Mouse (Mus musculus) layer of hippocampus, postnatal 36 days (tissue): ENCODE results near the gene Ddx41. TPM values are rescaled to one million over a fixed set of nuclear protein-coding genes. Genes with fewer than 3 reads are reported as not detected.
"Not testable (repeated sequence)": the region's sequence is repeated elsewhere in the genome, so short reads cannot be mapped to it uniquely, and the experiment has no call there.

Experiments
- DNase-seq, 2 experiments: peaks; one replicate each; pipeline ENCODE4 v3.0.0; 2022
- total RNA-seq, 2 experiments: library from RNA; stranded (reverse); gene quantifications; 2 replicates each; pipeline ENCODE4 v1.2.3; 2021

Ddx41 gene
- total RNA-seq, result 10 to 100 TPM; 59.4 to 60.2 TPM

DNA sequence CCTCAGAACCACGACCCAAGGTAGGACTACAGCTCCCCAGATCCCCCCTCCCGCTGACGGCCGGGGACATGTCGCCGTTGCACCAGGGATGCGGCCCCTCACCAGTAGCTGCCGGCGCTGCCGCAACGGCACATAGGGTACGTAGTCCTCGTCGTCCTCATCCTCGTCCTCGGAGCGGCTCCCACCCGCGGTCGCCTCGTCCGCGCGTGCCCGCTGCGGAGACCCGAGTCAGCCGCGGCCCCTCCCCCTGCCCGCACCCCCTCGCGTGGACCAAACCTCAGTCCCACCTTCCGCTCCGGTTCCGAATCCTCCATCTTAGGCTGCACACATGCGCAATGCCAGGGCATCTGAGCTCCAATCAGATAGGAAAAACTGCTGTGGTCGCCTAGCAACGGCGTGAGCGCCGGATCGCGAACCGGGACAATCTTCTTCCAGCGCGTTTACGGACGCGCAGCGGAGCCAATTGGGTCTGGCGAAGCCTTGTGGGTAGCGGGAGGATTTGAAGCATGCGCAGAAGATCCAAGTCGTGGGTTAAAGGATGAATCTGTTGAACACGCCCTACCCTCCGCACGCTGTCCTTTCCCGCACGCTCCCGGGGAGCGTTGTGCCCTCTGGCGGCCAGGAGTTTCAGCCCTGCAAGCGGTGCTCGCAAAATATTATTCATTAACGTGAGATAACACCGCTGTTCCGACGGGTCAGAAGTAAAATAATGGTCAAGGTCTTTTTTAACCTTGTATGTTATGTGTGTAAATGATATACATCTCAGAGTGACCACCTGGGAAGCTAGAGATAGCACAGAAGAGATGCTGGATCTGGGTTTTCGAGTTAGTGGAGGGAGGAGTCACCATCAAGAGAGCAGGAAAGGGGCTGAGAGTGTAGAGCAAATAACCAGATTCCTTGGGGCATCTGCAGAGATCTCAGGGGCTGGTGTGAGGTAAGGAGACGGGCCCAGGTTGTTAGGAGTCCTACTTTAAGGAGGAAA is at the start of gene Ddx41:
Ddx41 (minus strand) TSS at position 465 of the 982 bp plus-strand sequence.
- DNase-seq, result peak; percentile 100

DNA sequence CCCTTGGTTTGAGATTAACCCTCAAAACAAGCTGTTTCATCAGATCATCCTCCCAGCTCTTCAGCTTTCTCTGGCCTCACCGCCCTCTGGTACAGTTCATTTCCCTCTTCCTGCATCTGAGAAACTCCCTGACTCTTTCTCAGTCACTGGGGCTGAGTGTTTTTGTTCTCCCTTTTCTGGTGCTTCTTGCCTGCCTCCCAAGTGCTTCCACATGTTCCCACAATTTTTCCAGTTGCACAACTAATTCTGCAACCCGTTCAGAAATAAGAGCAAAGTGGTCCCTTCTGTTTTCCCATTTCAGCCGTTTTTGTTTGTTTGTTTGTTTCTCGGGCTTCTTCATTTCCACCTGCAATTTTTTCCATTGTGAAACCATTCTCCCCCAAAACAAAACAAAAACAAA is 41.6 kb upstream of the Ddx41 start:
- DNase-seq, result no peak

DNA sequence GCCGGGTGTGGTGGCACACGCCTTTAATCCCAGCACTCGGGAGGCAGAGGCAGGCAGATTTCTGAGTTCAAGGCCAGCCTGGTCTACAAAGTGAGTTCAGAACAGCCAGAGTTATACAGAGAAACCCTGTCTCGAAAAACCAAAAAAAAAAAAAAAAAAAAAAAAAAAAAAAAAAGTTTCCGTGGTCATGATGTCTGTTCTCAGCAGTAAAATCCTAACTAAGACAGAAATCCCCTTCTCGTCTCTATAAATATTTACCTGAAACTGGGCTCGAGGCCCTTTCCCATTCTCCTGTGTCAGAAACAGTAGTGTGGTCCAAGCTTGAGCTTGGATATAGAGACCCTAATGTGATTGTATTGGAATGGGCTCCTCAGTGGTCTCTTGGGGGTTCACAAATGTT is 40.4 kb upstream of the Ddx41 start:
- not testable (repeated sequence) for DNase-seq

DNA sequence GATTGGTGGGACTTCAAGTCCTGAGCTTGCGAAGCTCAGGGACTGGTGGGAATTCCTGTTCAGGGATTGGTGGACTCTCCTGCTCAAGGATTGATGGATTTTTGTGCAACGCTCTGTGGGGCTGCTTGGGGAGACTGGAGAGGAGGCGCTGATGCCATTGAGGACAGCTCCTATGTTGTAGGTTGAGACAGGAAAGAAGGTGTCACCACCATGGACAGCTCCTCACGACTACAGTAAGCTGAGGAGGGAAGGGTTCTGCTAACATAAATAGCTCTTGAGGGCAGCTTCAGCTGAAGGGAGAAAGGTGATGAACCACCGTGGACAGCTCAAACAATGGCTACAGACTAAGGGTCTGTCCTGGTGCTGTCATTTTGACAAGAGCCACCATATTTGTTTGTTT is 39.5 kb upstream of the Ddx41 start:
- DNase-seq, result no peak

DNA sequence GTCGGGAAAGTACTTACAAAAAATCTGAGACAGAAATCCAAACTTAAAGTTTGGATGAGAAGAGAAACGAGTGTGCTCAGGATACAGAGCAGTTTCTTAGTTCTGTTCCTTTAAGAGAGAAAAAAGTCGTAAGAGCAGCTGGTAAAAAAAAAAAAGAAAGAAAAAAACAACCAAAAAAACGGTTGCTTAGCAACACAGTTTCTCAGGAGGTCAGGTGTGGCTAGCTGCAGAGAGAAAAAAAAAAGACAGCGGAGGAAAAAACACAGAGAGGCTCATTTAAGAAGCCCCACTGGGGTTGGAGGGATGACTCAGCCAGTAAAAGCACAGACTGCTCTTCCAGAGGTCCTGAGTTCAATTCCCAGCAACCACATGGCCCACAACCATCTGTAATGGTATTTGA is 37.9 kb upstream of the Ddx41 start:
- no peak for DNase-seq

DNA sequence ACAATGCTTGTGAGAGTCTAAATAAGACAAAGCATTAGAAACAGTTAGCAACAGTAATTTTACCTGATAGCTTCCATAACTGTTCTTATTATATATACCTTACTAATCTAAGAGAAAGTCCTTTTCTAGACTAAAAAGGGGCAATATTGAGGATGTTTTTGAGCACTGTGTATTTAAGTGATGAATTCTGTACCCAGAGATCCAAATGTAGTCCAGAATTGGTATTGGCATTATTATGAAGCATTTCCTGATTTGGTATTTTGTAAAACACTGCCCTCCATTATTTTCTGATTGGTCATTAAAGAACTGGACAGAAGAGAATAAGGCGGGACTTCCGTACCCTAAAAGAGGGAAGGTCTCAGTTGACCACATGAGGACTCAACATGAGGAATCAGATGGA is 37.0 kb upstream of the Ddx41 start, which contains the start of gene Tmed9:
Tmed9 (plus strand) TSS at position 301 of the 400 bp plus-strand sequence.
- no peak for DNase-seq

DNA sequence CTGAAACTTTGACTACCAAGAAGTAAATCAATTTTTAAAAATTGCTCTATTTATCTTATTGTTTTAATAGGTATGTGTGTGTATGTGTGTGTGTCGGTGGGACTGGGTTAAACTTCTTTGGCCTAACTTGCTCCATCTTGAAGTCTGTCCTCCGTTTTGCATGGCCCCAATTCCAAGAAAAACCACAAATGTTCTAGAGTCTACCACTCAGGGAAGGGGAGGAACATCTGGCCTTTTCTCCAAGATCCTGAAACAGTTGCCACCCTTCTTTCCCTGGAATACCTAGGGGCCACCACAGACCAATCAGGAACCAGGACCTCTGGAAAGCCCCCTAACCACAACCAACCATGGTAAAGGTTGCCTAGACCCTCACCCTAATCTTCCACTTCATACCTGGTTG is 35.5 kb upstream of the Ddx41 start:
- no peak for DNase-seq

DNA sequence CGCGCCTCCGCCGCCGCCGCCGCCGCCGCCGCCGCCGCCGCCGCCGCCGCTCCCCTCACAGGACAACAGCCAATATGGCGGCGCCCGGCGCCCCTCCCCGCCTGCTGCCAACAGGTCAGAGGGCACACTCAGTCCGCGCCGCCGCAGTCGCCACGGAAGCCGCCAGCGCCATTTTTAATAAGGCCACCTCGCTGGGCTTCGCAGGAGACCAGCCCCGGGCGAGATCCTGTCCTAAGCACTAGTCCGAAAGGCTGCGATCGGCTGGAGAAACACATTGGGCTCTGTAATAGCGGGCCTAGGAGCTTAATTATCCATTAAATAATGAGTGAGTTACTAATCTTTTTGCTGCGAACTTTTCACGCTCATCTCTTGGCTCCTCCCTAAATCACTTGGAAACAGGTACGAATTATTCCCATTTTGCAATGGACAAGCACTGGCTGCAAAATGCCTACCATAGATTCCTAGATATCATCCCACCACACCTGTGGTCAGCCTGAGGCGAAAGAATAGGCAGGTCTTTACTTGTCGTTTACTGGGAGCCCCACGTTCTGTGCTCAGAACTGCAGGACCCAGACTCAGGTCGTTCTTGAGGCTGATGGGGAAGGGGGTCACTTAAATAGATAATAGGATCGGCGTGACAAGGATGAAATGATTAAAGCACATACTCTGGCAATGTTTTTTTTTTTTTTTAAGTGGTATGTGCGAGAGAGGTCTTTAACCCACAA is 34.7 kb upstream of the Ddx41 start, which contains the start of gene Fam193b:
Fam193b (minus strand) TSS at position 94 of the 725 bp plus-strand sequence.
- DNase-seq, result peak; percentile 93 to 94

DNA sequence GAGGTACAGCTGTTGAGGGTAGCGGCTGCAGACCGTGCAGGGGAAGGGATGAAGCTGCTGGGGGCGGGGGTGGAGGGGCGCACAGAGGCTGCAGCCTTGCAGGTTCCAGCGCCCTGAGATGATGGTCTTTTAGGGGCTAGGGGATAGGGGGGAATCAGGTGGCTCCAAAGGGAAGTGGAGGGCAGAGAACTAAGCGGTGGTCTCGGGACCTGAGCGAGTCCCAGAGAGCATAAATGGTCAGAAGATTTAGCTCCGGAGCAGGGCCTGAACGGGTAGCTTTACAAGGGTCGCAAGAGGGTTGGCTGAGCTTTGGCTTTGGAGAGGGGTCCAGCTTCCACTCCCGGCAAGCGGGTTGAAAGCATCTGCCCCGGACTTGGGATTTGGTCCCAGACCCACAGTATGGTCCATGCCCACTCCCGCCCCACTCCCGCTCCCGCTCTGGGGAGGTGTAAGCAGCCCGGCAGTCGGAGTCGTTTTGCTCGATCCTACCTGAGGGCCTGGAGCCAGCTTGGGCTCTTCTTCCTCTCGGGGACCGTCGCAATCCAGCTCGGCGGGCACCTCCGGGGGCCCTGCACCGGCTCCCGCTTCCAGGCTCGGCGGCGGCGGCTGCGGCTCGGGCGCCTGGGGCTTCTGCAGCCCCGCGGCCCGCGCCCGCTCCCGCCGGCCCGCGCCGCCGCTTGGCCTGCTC is 34.0 kb upstream of the Ddx41 start:
- DNase-seq, result peak; percentile 25 to 31

DNA sequence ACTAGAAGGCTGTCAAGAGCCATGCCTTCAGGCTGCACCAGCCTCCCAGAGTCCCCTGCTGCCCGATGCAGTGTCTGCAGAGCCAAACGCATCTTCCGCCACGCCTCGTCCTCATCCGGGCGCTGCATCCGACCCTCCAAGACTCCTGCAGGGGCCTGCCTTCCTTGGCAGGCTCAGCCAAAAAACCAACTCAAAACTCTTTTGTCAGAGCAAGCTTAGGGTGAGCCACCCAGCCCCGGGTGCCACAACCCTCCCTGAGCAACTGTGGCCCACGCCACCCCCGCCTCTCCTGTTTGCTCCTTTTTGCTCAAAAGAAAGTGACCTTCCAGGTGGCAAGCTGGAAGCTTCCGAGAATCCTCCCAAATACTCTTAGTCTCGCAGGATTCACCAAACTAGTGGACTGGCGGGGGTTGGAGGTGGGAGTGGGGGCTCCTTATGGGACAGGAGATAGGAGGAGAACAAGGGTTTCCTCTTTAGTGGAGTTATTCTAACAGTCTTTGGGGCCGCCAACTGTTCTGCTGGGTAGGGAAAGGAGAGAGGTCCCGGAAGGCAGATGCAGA is 33.3 kb upstream of the Ddx41 start:
- DNase-seq, result peak; percentile 8 to 23

DNA sequence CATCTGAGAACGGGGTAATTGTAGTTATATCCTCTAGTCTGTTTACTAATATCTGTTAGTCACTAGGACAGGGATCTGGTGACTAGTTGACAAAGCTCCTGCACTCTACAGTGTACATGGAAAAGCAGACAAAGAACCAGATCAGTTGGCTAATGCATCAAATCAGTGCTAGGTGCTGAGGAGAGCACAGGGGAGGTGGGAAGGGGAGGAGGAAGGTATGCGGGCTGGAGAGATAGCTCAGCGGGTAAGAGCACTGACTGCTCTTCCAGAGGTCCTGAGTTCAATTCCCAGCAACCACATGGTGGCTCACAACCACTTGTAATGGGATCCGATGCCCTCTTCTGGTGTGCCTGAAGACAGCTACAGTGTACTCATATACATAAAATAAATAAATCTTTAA is 32.1 kb upstream of the Ddx41 start:
- DNase-seq, result not testable (repeated sequence)

DNA sequence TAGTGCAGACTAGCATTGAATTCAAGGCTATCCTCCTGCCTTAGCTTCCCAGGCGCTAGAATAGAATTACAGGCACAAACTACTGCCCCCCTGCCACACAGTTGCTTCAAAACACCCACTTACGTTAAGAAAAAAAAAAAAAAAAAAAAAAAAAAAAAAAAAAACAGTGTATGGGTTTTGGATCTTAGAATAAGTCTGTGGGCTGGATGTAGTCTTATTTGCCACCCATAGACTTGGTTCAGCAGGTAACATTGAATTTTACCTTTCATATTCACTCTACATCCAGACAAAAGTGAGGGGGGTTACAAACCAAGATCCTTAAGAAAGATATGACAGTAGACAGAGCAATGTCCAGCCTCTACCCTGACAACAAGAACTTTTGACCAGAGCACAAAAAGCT is 31.5 kb upstream of the Ddx41 start:
- DNase-seq, result no peak

DNA sequence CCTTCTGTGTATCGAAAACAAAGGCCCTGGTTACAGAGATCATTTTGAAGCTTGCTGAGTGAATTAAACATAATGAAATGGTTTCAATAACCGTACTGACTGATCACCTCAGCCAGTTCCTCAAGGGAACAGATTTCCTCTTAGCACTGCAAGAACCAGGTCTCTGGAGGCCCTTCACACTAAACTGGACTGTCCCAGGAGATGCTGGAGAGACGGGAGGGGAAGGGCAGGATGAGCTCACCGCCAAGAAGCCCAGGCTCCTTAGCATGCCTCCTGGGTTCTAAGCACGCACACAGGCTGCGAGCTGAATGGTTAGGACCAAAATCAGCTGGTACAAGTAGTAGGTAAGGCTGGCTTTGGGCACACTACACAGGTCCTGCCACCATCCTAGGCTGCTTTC is 30.5 kb upstream of the Ddx41 start:
- no peak for DNase-seq

DNA sequence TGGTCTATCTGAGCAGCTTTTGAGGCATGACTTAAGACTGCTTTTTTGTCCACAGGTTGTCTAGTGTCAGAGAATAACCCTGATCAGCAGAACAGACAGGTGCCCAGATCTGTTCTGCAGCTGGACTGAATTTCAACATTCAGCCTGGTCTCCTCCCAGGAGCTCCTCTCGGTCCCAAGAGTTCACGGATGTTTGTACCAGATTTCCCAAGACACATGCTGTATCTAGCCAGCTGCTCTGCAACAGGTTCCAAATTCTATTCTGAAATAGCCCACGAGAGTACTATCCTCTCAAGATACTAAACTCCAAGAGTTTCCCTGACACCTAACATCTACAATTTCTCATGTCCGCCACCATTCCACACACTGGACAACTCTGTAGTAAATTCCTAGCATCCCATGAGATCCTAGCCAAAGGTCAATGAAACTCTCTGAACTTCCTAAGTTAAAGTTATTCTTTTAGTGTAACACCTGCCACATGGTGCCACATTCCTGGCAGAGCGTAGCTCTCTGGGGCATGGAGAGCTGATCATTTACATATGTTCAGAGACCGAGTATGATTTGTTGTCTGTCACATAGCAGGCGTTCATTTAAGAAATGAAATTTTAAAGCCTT is 26.9 kb upstream of the Ddx41 start:
- DNase-seq, result no peak

DNA sequence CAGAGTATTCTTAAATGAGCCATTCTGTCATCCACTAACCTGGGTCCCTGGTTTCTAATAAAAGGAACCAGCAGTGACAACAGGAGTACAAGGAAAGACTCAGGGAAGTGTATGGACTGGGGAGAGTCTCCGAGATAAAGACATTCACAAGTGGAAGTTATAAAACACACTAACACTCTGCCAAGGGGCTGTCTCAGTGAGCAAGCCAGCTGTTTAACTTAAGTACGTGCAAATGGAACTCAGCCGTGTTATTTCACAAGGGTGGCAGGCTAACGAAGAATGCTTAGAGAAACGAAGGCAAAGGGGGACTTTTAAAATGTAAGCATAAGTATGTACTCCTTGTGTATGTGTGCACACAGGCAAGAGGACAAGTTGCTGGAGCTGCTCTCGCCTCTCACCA is 21.0 kb upstream of the Ddx41 start:
- DNase-seq, result no peak

DNA sequence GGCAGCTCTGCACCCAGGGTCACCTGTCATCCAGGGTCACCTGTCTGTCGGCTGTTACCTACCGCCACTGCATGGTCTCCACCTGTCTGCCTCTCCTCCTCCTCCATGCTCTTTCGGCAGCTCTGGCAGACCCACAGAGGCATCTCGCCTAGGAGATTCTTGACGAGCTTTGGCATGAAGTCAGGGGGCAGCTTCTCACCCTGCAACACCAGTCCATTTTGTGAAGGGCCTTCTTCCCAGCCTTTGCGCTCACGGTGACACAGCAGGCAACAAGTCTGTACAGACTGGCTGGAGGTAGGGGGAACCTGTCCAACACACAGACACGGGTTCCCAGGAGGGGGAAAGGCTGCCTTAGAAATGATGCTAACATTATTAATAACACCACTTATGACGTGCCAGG is 19.5 kb upstream of the Ddx41 start:
- DNase-seq, result no peak

DNA sequence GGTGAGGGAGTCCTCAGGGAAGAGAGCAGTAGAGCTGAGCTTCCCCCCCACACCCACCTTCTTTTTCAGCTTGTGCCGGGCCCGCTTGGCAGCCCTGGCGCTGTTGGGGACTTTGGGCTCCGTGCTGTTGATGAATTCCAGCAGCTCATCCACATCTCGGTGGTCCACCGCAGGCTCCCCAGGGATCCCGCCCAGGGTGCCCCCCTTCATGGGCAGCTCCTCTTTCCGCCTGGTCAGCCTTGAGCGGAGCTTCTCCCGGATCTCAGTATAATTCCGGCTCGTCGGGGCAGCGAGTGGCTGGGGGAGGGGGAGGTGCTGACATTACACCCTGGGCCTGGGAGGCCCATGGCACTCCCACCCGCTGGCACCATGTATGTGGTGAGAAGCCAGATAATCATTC is 12.6 kb upstream of the Ddx41 start:
- no peak for DNase-seq

DNA sequence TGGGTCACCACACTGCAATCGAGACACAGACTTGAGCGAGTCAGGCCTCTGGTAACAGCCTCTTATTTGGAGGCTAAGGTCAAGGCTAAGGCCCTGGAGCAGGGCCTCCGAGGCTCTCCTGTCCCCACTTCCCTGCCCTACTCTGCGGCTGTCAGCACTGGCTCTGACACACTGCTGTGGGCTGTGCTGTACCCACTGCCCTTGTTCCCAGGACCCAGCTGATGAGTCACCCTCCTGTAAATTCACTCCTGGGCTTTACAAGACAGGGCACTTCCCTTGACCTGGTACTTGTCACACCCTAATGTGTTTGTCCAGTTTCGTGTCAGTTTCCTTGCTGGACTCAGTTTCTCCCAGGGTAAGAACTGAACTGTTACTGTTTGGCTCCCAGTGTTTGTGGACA is 12.0 kb upstream of the Ddx41 start:
- no peak for DNase-seq

DNA sequence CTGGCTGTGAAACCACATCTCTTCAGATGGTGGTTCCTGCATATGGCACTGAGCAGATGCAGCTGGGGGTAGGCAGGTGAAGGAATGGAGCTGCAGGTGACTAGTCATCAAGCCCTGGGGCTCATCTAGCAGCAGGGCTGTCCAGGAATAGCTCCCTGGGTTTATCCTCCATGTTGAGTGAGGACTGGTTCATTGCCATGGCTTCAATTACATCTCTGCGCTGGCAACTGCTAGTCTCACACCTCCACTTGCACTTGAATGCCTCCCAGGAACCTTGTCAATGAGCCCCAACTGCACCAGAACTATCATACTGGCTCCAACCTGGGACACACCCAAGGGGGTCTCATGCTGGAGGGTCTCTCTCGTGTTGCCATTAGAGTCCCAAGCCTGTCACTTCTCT is 11.5 kb upstream of the Ddx41 start:
- DNase-seq, result no peak

DNA sequence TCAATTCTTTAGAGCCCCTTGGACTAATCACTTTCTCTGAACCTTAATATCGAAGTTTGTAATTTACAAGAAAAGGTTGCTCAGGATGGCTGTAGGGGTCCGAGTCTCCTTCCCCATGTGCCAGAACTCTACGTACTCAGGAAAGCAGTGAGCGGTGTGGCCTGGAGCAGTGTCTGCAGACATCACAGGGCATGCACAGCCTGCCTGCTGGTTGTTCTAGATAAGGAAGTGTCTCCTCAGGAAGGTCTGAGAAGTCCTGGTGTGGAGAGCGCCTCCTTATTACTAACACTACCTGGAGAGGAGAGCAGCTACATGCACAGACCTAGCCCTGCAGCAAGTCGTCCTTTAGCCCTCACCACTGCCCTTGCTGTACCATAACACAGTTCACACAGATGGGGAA is 8.3 kb upstream of the Ddx41 start:
- DNase-seq, result no peak

DNA sequence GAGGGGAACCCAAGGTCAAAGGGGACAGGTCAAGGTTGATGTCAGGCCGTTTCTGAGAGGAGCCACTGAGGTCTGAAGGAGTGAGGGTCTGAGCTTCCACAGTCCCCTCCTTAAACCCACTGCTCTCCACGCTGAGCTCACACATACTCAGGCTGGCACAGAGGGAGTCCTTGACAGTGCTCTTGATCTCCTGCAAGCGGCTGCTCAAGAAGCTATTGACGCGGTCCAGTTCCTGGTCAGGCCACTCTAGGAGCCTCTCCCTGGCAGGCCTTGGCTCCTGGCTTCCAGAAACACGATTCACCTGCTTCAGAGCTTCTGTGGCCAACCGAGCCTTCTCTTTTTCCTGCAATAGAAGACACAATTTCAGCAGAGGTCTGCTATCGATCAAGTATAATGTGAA is 7.0 kb upstream of the Ddx41 start:
- no peak for DNase-seq

DNA sequence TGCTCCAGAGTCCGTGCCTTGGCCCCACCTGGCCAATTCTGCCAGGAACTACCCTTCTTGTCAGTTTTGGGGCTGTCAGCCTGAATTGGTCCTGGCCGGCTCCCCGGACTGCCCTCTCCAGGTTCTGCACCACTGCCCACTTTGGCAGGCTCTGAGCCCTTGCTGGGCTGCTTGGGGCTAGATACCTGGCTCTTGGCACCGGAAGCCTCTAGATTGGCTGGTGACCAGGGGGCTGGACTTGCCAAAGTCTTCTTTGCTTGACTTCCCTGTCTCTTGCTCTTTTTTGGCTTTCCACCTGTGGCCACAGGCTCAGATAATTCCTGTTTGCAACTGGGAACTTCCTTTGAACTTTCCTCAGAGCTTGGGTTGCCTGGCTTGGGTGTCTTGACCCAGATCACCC is 6.4 kb upstream of the Ddx41 start:
- no peak for DNase-seq
